ENCODE assay signal across 7 mouse cellular contexts in genomic region chr19:45847016-45847732, GRCm38 (mm10). TPM values are rescaled to one million over a fixed set of nuclear protein-coding genes. Genes with fewer than 3 reads are reported as not detected.
A peak's percentile ranks its signal among the peaks of the same experiment; 100 is the strongest.
DNase-seq lines count a peak whose midpoint lies in the region; ATAC-seq and TF ChIP-seq lines count a peak whose summit lies in the region.

No protein-coding gene starts in this region.

- H3K27ac ChIP-seq in lung, postnatal 0 days (ENCODE audit: low read length) = no peak overlapping the region

- in situ Hi-C loops in Patski (cut with MboI; ENCODE audit: low pct_unique_long_range_greater_than_20kb) = no loop called here

- no peak for TF ChIP-seq EP300 in lung, postnatal 0 days (IDR thresholded peaks at IDR 0.05)

- no peak overlapping the region for H3K9ac ChIP-seq in lung, postnatal 0 days (replicated peaks; ENCODE audit: low read depth)

- H3K4me1 ChIP-seq in lung, postnatal 0 days (ENCODE audit: insufficient read depth, low read depth, low read length) = no peaks in the 10 kb centered on the region

- 92% methylated on average over 3 of the region's 3 CpGs for WGBS in lung, postnatal 0 days

- no peaks in the 10 kb centered on the region for H3K9me3 ChIP-seq in lung, postnatal 0 days (ENCODE audit: low read length)

- peak; percentile 49 for DNase-seq in layer of hippocampus, adult 11-12 months (ENCODE audit: low spot score)
- DNase-seq in layer of hippocampus, postnatal 14 days (ENCODE audit: low spot score in 2 of 2) = no peak
- DNase-seq in Patski (ENCODE audit: low read depth, low spot score) = no peak
- peak; percentile 29 for DNase-seq in lung, postnatal 0 days (ENCODE audit: low spot score)
- no peak for DNase-seq in cerebellum, adult 11 months

- CTCF ChIA-PET in Patski (lab: Charles Lee) = interaction anchor here (1.6 kb wide), 1 partner anchor 13 kb away, joined by 3 read pairs; no protein-coding TSS in a partner anchor

- no peak overlapping the region for H3K4me3 ChIP-seq in lung, postnatal 0 days (ENCODE audit: low read depth, low read length)

- no peaks in the 10 kb centered on the region for H3K36me3 ChIP-seq in lung, postnatal 0 days (ENCODE audit: insufficient read depth, low read length)

- H3K4me2 ChIP-seq in lung, postnatal 0 days (replicated peaks; ENCODE audit: low read depth, low read length) = no peak overlapping the region

- POLR2A ChIA-PET in Patski (lab: Charles Lee) = interaction anchor here (0.7 kb wide), 1 partner anchor 11 kb away, joined by 4 read pairs; no protein-coding TSS in a partner anchor

- peak; percentile 71 for TF ChIP-seq CTCF in Patski (IDR thresholded peaks at IDR 0.05)
- TF ChIP-seq CTCF in lung, postnatal 0 days (IDR thresholded peaks at IDR 0.05) = peak; percentile 61

- no peaks in the 10 kb centered on the region for H3K27me3 ChIP-seq in Patski
- no peaks in the 10 kb centered on the region for H3K27me3 ChIP-seq in lung, postnatal 0 days (replicated peaks; ENCODE audit: insufficient read depth, low read length)

- ATAC-seq in CD4-positive, CD25-positive, alpha-beta regulatory T cell, adult 4 months = peak; percentile 28
- ATAC-seq in Patski = no peak
- ATAC-seq in lung, postnatal 0 days = no peak; the same call in 1 of the 2 replicates
- ATAC-seq in inflammation-experienced regulatory T-cells, adult 6 months = no peak

RNA-seq across cellular contexts. Expression of gene Kcnip2, which starts 31.3 kb away (rescaled TPM):
- total RNA-seq in layer of hippocampus, postnatal 14 days (2021) = 100 to 1,000 TPM; 193 to 195 TPM
- 10 to 100 TPM; 17.3 to 17.4 TPM for polyA plus RNA-seq in CD4-positive, CD25-positive, alpha-beta regulatory T cell, adult 4 months (2017; shearing (Covaris generic))
- polyA plus RNA-seq in Patski (2021) = 0.10 TPM
- 1.0 and 1.4 TPM in 2 replicates for polyA plus RNA-seq in lung, postnatal 0 days (2015; fragmentation: Nextera tagmentation; extraction: Ambion mirVana)
- 10 to 100 TPM in 2 of 3 experiments, 1 to 10 TPM in 1; 3.4 to 13.9 (median 10.1) TPM for polyA plus RNA-seq in inflammation-experienced regulatory T-cells, adult 6 months (2017; shearing (Covaris generic))

Comparison
In these comparisons a context has a peak if more than half of its experiments do, and no peak if none do; other contexts are left out.
1. DNase-seq: peak in layer of hippocampus, adult 11-12 months (single experiment) and lung, postnatal 0 days (single experiment); none in layer of hippocampus, postnatal 14 days (0 of 2), Patski (single experiment) and cerebellum, adult 11 months (single experiment).